Mouse (Mus musculus) liver, adult 2 months (tissue): ENCODE results near the gene Spc24. TPM values are rescaled to one million over a fixed set of nuclear protein-coding genes. Genes with fewer than 3 reads are reported as not detected.
"Not testable (repeated sequence)": the region's sequence is repeated elsewhere in the genome, so short reads cannot be mapped to it uniquely, and the experiment has no call there.

Experiments used
- DNase-seq: peaks from one replicate; pipeline ENCODE4 v3.0.0-alpha.2; 2011; ENCODE audit warnings: low read depth, low spot score; ENCODE audit errors: extremely low read depth
- H3K27ac ChIP-seq: fragments of 200-500 bp; replicated peaks from 2 replicates; pipeline ENCODE4 v1.5.1; 2012; ENCODE audit warnings: low read depth, mild to moderate bottlenecking, control low read depth, inconsistent platforms, low read length; ENCODE audit not compliant: insufficient read depth
- H3K27me3 ChIP-seq: fragments of 200-500 bp; 2 replicates; pipeline ENCODE4 v1.6.1; 2012; ENCODE audit warnings: mild to moderate bottlenecking, moderate library complexity, low read length, inconsistent platforms; ENCODE audit not compliant: control insufficient read depth, insufficient read depth
- H3K36me3 ChIP-seq: fragments of 200-500 bp; 2 replicates; pipeline ENCODE4 v1.6.1; 2012; ENCODE audit warnings: low read length, inconsistent platforms; ENCODE audit not compliant: control insufficient read depth, insufficient read depth
- H3K4me1 ChIP-seq: fragments of 200-500 bp; 2 replicates; pipeline ENCODE4 v1.6.1; 2011; ENCODE audit warnings: low read length; ENCODE audit not compliant: control insufficient read depth, insufficient read depth
- H3K4me3 ChIP-seq: fragments of 200-500 bp; 2 replicates; pipeline ENCODE4 v1.5.1; 2011; ENCODE audit warnings: low read depth, mild to moderate bottlenecking, control low read depth, low read length, moderate library complexity; ENCODE audit not compliant: insufficient read depth
- H3K79me2 ChIP-seq: fragments of 200-500 bp; 2 replicates; pipeline ENCODE4 v1.6.1; 2012; ENCODE audit warnings: inconsistent platforms, mild to moderate bottlenecking, low read length, moderate library complexity; ENCODE audit not compliant: control insufficient read depth, insufficient read depth
- H3K9ac ChIP-seq: fragments of 200-500 bp; 2 replicates; pipeline ENCODE4 v1.6.1; 2012; ENCODE audit warnings: low read depth, mild to moderate bottlenecking, control low read depth, inconsistent platforms, low read length
- CTCF ChIP-seq: fragments of 200-500 bp; IDR thresholded peaks from 2 replicates; pipeline ENCODE4 v1.5.1; 2011; ENCODE audit warnings: low read depth, low read length, control low read depth
- POLR2A ChIP-seq: fragments of 200-500 bp; IDR thresholded peaks from 2 replicates; pipeline ENCODE4 v1.6.1; 2011; ENCODE audit warnings: low read length, control low read depth; ENCODE audit not compliant: insufficient read depth; ENCODE audit errors: extremely low read depth
- WGBS: fragments of 180-500 bp; shearing (Covaris S2); methylation state at CpG from one replicate; pipeline ENCODE4 v1.1.7; 2018; 5-methylcytosine and 5-hydroxymethylcytosine counted together
- polyA plus RNA-seq: library from polyadenylated mRNA; depleted of rRNA; stranded (reverse); fragments of >200 nt; gene quantifications from 2 replicates; pipeline ENCODE4 v1.2.3, GENCODE M21; 2012
- total RNA-seq: library from RNA; depleted of rRNA; stranded (reverse); fragments of >200 nt; gene quantifications from 2 replicates; pipeline ENCODE4 v1.2.3, GENCODE M21; 2014

Spc24 gene
- total and polyA plus RNA-seq, 2 experiments: 11.6 to 15.3 TPM

DNA sequence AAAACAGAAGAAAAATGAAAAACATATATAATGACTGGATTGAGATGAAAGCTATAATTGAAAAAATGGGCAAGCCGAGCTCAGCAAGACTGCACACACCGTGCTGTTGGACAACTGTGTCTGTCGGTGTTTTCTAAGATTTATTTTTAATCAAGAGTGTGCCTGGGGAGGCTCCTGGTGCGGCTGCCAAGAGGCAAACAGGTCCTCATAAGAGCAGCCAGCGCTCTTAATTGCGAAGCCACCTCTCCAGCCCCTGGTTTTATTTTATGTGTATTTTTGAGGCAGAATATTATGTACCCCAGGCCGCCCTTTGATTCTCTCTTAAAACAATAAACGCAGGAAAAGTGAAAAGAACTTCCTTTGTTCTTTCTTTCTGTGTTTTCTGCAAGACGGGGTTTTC, 28.1 kb upstream of the Spc24 start:
- Histone ChIP-seq H3K36me3 (peaks cover 3% of the 10 kb centered on the region; the same call in 1 of the 2 replicates), H3K9ac (no peak overlapping the region), H3K4me3 (no peak overlapping the region), H3K27me3 (no peaks in the 10 kb centered on the region), H3K27ac (no peak overlapping the region), H3K4me1 (peaks cover 8% of the 10 kb centered on the region), H3K79me2 (peaks cover 23% of the 10 kb centered on the region; the same call in 1 of the 2 replicates)
- DNase-seq: no peak
- TF ChIP-seq CTCF (no peak), POLR2A (no peak)
- 71% methylated on average over 9 of the region's 9 CpGs for WGBS

GRCm38 (mm10) chr9:21787654-21788053, 27.6 kb upstream of the Spc24 start:
- 79% methylated on average over 5 of the region's 5 CpGs for WGBS
- H3K27me3 ChIP-seq: no peaks in the 10 kb centered on the region
- H3K9ac ChIP-seq: no peak overlapping the region
- no peak overlapping the region for H3K27ac ChIP-seq
- H3K36me3 ChIP-seq: peaks cover 3% of the 10 kb centered on the region; the same call in 1 of the 2 replicates
- no peak for DNase-seq
- H3K4me1 ChIP-seq: peaks cover 4% of the 10 kb centered on the region
- H3K79me2 ChIP-seq: peaks cover 19% of the 10 kb centered on the region; the same call in 1 of the 2 replicates
- no peak overlapping the region for H3K4me3 ChIP-seq
- TF ChIP-seq POLR2A (no peak), CTCF (no peak)

- Histone ChIP-seq H3K79me2 (peaks cover 17% of the 10 kb centered on the region; the same call in 1 of the 2 replicates), H3K4me3 (no peak overlapping the region)
- WGBS: 30% methylated on average over 6 of the region's 6 CpGs
Observed at GRCm38 (mm10) chr9:21786906-21787305, 26.8 kb upstream of the Spc24 start.

GRCm38 (mm10) chr9:21786309-21786708, 26.2 kb upstream of the Spc24 start:
- H3K27me3 ChIP-seq, DNase-seq, H3K36me3 ChIP-seq, H3K9ac ChIP-seq, H3K4me3 ChIP-seq, H3K4me1 ChIP-seq, H3K27ac ChIP-seq: not testable (repeated sequence)
- WGBS: 74% methylated on average over 2 of the region's 2 CpGs
- peaks cover 17% of the 10 kb centered on the region; the same call in 1 of the 2 replicates for H3K79me2 ChIP-seq

More at GRCm38 (mm10) chr9:21786906-21787305, 26.8 kb upstream of the Spc24 start:
- peaks cover 3% of the 10 kb centered on the region; the same call in 1 of the 2 replicates for H3K36me3 ChIP-seq
- TF ChIP-seq POLR2A (no peak), CTCF (peak; percentile 93)
- DNase-seq: no peak
- H3K9ac ChIP-seq: no peak overlapping the region
- H3K27me3 ChIP-seq: no peaks in the 10 kb centered on the region
- no peak overlapping the region for H3K27ac ChIP-seq
- H3K4me1 ChIP-seq: peaks cover 3% of the 10 kb centered on the region

- peaks cover 14% of the 10 kb centered on the region; the same call in 1 of the 2 replicates for H3K79me2 ChIP-seq
- no peaks in the 10 kb centered on the region for H3K27me3 ChIP-seq
- H3K36me3 ChIP-seq: peaks cover 11% of the 10 kb centered on the region; the same call in 1 of the 2 replicates
- TF ChIP-seq CTCF (no peak), POLR2A (no peak)
- no peak for DNase-seq
- no peaks in the 10 kb centered on the region for H3K4me1 ChIP-seq
- H3K4me3 ChIP-seq: no peak overlapping the region
- H3K9ac ChIP-seq: no peak overlapping the region
- 88% methylated on average over 7 of the region's 7 CpGs for WGBS
- H3K27ac ChIP-seq: no peak overlapping the region
Observed at GRCm38 (mm10) chr9:21784517-21785307, 24.6 kb upstream of the Spc24 start.
